Mouse (Mus musculus) ovary, postnatal 14 days (tissue): Measurements from ENCODE around the gene Faim2.

ENCODE experiments used
- DNase-seq: peaks from one replicate; pipeline ENCODE4 v3.0.0; 2022; ENCODE audit warnings: low spot score

Gene Faim2

DNA sequence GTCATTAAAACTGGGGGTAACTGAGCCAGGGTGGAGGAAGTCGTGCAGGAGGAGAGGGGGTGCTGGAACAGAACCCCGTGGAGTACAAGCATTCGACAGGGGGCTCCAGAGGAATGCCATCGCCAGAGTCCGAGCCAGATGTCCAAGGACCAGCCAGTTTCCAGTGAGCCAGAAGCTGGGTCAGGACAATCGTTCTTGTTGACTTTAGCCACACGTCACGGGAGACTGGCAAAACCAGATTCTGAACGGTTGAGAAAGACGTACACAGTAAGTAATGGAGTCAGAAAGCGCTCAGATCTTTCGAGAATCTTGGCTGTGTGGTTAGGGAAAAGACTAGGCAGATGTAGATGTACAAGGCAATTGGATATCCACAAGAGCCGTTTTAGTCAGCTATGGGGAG lies 64.8 kb downstream of the Faim2 start:
- DNase-seq, result no peak

DNA sequence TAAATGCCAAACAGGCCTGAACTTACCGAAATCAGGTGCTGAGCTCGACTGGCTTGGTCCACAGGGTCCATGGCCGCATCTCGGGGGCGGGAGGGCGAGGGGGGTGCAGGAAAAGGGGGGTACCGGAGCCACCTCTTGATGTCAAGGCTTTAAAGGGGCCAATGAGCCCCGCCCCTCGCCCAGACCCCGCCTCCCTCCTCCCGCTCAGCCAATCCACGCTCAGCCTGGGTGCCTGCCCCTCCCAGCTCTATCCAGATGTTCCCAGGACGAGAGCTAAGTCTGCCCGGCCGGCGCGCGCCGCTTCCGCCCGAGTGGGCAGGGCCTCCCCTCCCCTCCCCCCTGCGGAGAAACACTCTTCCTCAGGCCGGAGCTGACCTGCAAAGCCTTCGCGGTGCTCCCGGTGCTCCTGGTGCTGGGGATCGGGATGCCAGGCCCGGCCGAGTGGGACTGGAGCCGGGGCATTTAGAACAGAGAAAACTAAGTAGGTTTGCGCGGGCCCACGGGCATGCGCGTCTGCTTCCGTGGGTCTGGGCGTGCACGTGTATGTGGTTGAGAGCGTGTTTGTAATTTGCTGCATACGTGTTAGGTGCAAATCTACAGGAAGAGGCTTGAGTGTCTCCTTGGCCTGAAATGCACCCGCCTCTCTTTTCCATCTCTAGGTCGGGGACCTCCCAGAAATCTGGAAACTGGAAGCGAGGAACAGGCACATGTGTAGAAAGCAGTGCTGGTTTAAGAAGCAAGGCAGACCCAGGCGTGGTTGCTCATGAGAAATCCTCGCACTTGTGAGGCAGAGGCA lies 70.2 kb downstream of the Faim2 start, which contains the start of gene Nckap5l:
Gene Nckap5l, minus strand, starts transcription at position 143 of the 796 bp plus-strand sequence.
- DNase-seq, result peak; percentile 88

DNA sequence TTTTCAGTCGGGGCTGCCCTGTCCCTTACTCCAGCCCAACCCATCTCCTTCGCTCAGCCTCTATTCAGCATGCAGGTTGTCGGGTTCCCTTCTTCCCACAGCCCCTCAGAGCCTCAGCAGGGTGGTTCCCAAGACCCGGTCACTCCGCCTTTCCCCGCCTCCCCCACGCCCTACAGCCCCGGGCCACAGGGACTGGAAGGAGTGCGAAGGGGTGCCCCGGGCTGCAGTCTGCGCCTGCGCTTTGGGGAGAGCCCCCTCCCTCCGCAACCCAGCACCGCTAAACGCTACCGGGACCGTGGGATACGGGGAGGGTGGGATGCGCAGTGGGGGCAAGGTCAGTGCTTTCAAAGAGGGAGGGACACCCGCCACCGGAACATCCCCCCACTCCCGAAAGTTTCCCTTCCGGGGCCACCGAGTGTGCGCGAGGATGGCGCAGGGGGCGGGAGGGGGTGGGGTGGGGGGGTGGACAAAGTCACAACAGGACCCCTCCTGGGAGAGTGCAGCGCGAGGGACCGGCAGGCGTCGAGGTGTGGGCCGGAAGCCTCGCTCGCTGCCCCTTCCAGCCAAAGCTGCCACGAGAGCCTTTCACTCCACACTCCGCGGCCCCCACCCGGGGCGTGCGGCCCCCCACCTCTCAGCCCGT lies 70.9 kb downstream of the Faim2 start:
- DNase-seq, result peak; percentile 52

DNA sequence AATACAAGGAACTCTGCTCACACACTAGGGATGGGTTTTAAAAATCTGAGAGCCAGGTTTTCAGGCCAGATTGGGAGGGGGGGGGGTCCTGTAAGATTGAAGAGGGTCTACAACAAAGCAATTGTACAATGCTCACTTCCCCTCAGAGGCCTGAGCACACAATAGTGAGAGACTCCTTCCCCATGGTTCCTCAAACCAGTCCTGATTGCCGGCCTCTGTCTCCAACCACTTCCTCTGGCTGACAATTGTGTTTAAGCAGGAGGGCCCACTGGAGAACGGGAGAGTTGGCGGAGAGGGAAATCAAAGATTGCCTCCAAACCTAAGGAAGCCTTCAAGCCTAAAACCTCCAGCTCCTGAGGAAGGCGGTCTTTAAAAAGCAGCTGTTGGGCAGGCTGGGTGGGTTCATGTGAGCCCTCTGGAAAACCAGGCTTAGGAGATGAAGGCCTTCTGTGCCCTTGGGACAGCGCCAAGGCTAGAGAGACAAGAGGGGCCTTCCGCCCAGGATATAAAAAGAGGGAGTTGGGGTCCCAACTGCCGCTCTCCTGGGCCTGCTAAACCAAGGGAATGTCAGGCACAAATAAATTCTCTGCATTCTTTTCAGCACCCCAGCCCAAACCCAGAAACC lies 71.5 kb downstream of the Faim2 start:
- no peak for DNase-seq

DNA sequence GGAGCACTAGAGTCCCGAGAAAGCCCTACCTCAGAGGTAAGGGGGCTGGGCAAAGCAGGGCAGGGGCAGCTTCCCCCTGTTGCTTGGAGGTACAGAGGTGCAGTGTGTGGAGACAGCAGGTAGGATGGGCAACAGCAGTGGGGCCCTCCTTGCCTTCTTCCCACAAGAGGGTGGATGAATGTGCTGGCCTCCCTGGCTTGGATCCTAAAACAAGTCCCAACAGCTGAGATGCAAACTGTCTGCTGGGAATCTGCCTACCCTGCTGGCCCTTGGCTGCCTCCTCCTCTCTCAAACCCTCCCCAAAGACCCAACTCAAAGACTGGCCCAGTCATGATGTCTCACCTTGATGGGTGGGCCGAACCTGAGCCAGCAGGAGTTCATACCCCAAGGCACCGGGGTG lies 72.5 kb downstream of the Faim2 start:
- DNase-seq, result no peak

DNA sequence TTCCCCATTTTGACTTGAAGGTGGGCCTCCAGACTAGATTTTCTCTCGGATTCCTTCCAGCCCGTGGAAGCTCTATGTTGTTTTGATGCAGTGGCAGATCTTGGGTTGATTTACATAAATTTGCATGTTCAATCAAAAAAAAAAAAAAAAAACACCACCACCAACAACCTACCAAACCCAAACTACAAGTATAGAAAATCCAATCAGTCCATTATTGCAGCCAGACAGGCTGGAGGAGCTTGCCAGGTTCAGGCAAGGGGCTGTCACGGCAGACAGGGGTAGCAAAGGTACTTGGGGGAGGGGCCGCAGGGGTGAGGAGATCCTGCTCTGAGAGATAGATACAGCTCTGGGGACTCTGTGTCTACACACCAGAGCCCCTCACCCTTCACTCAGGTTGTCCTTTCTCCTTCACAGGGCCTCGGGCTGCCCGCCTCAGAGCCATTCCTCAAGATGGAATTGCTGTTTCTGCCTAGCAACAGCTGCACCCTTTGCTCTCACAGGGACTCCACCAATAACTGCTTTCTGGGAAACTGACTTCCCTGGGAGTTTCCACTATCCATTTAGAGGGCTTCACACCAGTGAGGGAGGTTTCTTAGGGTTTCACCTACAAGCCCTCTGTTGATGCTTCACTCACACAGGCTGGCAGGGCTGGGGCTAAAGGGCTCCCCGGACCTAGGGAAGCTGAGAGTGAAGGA lies 73.2 kb downstream of the Faim2 start:
- DNase-seq, result no peak

DNA sequence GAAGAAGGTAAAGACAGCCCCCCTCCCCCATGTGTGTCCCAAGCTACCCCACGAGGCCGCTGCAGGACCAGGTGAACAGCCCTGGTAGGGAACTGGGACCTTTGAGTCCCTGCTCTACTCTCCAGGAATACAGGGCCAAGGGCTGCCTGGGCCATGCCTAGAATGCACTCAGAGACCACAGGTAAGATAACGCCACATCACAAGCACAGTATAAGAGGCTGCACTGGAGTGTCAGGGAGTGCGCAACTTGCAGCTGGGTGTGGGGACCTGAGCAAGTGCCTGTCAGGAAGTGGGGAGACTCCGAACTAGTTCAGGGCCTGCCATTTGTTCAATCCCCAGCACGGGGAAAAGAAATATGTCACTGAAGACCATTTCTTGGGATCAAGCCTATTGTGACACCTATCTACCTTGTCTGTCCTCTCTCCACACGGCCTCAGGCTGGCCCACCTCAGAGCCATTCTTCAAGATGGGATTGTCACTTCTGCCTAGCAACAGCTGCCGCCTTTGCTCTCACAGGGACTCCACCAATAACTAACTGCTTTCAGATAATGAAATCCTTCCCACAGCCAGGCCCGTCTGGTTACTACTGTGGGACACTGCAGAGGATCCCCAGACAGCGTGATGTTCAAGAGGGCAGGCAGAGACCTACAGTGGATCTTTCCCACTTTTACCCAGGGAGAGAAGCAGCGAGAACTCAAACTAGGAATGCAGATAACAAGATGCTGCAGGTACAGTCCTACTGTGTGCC lies 74.6 kb downstream of the Faim2 start:
- DNase-seq, result no peak

DNA sequence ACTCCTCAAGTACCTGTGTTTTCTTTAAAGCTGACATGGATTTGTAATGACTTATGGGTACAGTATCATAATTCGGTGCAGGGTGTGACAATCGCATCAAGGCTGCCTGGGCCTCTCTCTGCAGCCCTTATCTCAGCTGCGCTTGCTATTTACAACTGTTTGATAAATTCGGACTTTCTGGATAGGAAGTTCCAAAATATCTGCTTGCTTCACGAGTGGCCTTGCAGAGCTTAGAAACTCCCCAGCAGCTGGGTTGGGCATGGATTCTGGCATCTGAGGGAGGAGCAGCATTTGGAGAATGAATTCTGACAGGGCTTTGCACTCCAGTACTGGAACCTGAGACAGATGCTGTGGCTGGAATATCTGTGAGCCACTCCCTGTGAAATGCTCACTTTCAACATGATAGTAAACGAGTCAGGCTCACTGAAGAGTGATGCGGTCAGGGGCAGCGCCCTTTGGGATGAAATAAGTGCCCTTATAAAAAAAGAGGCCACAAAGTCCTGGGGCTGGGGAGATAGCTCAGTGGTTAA lies 78.1 kb downstream of the Faim2 start:
- no peak for DNase-seq

DNA sequence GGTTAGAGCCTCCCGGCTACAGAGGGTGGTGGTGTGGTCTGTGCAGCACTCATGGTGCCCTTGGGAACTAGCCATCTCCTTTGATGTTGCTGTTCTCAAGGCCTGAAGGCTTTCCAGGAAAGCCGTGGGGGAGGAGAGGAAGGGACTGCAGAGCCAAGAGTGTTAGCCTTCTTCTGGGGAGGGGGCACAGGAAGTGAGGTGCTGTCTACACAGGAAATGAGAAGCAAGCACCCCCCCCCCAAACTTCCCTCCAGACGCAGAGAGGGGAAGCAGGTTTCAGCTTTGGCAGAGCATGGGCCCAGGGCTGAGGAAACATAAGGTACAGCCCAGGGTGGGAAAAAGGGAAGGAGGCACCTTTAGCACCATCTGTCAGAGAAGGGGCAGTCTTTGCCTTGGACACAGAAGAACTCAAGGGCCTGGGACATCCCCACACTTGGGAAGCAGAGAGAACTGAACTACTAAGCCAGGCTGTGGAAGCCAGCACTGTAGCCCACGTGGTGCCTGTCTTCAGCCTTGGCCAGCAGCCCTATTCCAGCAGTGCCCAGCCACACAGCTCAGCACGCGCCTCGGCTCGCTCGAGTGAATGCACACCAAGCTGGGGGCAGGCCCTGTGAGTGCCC lies 78.7 kb downstream of the Faim2 start:
- DNase-seq, result no peak
